Mouse (Mus musculus): ENCODE measurements around the gene Mpv17l2.

The Mpv17l2 gene

DNA sequence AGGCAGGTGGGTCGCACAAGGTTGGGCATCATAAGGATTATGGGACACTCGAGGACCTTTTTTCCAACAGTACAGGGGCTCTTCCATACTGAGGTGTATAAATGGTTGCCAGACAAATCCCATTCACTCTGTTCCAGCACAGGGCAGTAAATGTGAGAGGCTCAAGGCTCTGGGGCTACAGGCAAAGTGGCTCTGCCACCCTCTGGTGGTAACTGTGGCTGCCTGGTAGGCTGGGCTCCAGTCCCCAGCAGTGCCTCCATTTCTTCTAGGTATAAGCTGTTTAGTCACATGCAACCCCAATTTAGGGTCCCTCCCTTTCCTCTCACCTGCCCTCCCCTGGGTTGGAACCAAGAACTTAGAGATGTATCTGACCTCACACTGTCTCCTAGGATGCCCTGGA, 34.6 kb upstream of the Mpv17l2 start:
- no peaks in the 10 kb centered on the region for H3K9me3 ChIP-seq (ENCODE audit: low read length)
- no peak overlapping the region for H3K4me3 ChIP-seq (replicated peaks; ENCODE audit: low read length)
- no peaks in the 10 kb centered on the region for H3K36me3 ChIP-seq (ENCODE audit: insufficient read depth, low read length)
- peaks cover 59% of the 10 kb centered on the region for H3K4me1 ChIP-seq (replicated peaks; ENCODE audit: low read depth, low read length)
- no peak for TF ChIP-seq POU5F1 (IDR thresholded peaks at IDR 0.05; ENCODE audit: borderline replicate concordance, low read length)
- TF ChIP-seq NANOG (IDR thresholded peaks at IDR 0.05; ENCODE audit: borderline replicate concordance, low read length), result no peak
- no peak for TF ChIP-seq CTCF (conservative IDR thresholded peaks at IDR 0.05; ENCODE audit: low read length)
- H3K27me3 ChIP-seq (ENCODE audit: insufficient read depth, low read length), result peaks cover 53% of the 10 kb centered on the region

- Histone ChIP-seq H3K9me3 (ENCODE audit: low read length) (no peaks in the 10 kb centered on the region), H3K4me1 (replicated peaks; ENCODE audit: low read depth, low read length) (peaks cover 53% of the 10 kb centered on the region), H3K36me3 (ENCODE audit: insufficient read depth, low read length) (peaks cover 6% of the 10 kb centered on the region; the same call in 1 of the 2 replicates), H3K4me3 (replicated peaks; ENCODE audit: low read length) (no peak overlapping the region), H3K27me3 (ENCODE audit: insufficient read depth, low read length) (peaks cover 43% of the 10 kb centered on the region)
- TF ChIP-seq NANOG (IDR thresholded peaks at IDR 0.05; ENCODE audit: borderline replicate concordance, low read length) (no peak), POU5F1 (IDR thresholded peaks at IDR 0.05; ENCODE audit: borderline replicate concordance, low read length) (no peak), CTCF (conservative IDR thresholded peaks at IDR 0.05; ENCODE audit: low read length) (no peak)
Measured at GRCm38 (mm10) chr8:70794215-70794614, 33.5 kb upstream of the Mpv17l2 start.

DNA sequence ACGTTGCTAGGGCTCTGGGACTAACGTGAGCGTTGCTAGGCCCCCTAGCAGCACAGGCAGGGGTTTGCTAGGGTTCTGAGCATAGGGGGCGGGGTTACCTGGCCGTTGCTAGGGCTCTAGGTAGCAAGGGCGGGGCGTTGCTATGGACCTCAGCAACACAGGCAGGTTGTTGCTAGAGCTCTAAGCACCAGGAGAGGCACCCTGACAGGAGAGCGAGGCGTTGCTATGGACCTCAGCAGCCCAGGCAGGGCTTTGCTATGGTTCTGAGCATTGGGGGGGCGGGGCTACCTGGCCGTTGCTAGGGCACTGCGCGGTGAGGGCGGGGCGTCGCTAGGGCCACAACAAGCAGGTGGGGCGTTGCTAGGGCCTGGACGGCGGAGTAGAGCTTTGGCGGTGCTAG, 32.0 kb upstream of the Mpv17l2 start:
- TF ChIP-seq CTCF (conservative IDR thresholded peaks at IDR 0.05; ENCODE audit: low read length), result no peak
- no peak for TF ChIP-seq NANOG (IDR thresholded peaks at IDR 0.05; ENCODE audit: borderline replicate concordance, low read length)
- no peak for TF ChIP-seq POU5F1 (IDR thresholded peaks at IDR 0.05; ENCODE audit: borderline replicate concordance, low read length)
- H3K9me3 ChIP-seq (ENCODE audit: low read length), result no peaks in the 10 kb centered on the region
- H3K27me3 ChIP-seq (ENCODE audit: insufficient read depth, low read length), result peaks cover 29% of the 10 kb centered on the region

GRCm38 (mm10) chr8:70791975-70792691, 31.4 kb upstream of the Mpv17l2 start:
- Histone ChIP-seq H3K4me1 (replicated peaks; ENCODE audit: low read depth, low read length) (peaks cover 56% of the 10 kb centered on the region), H3K9me3 (ENCODE audit: low read length) (no peaks in the 10 kb centered on the region), H3K27me3 (ENCODE audit: insufficient read depth, low read length) (peaks cover 27% of the 10 kb centered on the region), H3K36me3 (ENCODE audit: insufficient read depth, low read length) (peaks cover 18% of the 10 kb centered on the region), H3K4me3 (replicated peaks; ENCODE audit: low read length) (peak overlapping the region; percentile 89)
- TF ChIP-seq NANOG (IDR thresholded peaks at IDR 0.05; ENCODE audit: borderline replicate concordance, low read length) (no peak), POU5F1 (IDR thresholded peaks at IDR 0.05; ENCODE audit: borderline replicate concordance, low read length) (no peak), CTCF (conservative IDR thresholded peaks at IDR 0.05; ENCODE audit: low read length) (no peak)

More for the DNA sequence above, 32.0 kb upstream of the Mpv17l2 start:
- Histone ChIP-seq H3K4me3 (replicated peaks; ENCODE audit: low read length) (peak overlapping the region; percentile 89), H3K4me1 (replicated peaks; ENCODE audit: low read depth, low read length) (peaks cover 52% of the 10 kb centered on the region), H3K36me3 (ENCODE audit: insufficient read depth, low read length) (peaks cover 14% of the 10 kb centered on the region; the same call in 1 of the 2 replicates)

DNA sequence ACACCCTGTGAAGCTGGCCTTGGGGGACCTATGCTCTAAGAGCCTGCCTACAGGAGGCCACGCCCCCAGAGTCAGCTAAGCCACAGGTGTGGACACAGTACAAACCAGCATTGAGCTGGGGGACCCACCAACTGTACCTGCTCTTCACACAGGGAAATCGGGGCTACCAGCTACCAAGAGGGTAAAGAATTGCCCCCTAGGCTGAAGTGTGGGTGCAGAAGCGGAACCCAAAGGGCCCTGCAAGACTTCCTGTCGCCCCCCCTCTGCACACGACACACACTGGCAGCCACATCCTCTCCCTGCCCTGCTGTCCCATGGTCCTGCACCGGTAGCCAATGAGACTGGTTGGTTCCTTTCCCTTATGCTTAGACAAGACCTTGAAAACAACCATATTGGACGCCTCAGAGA, 30.6 kb upstream of the Mpv17l2 start:
- TF ChIP-seq NANOG (IDR thresholded peaks at IDR 0.05; ENCODE audit: borderline replicate concordance, low read length) (no peak), CTCF (conservative IDR thresholded peaks at IDR 0.05; ENCODE audit: low read length) (no peak), POU5F1 (IDR thresholded peaks at IDR 0.05; ENCODE audit: borderline replicate concordance, low read length) (no peak)
- H3K4me3 ChIP-seq (replicated peaks; ENCODE audit: low read length), result peak overlapping the region; percentile 89

DNA sequence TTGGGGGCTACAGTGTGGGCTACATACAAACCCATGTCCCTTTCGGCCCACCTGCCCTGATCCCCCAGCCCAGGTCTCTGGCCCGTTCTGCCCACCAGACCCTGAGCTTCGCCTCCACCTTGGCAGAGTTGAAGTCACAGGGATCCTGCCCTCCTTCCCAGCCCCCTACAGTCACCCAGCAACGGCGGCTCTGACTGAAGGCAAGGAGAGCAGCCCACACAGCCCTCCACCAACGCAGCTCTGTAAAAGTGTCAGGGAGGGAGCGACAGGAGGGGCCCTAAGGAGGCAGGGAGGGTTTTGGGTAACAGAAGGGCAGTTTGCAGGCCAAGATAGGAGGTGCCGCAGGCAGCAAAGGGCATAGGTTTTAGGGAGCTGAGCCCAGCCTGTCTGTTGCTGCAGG, 30.1 kb upstream of the Mpv17l2 start:
- TF ChIP-seq NANOG (IDR thresholded peaks at IDR 0.05; ENCODE audit: borderline replicate concordance, low read length) (no peak), POU5F1 (IDR thresholded peaks at IDR 0.05; ENCODE audit: borderline replicate concordance, low read length) (no peak), CTCF (conservative IDR thresholded peaks at IDR 0.05; ENCODE audit: low read length) (no peak)
- Histone ChIP-seq H3K4me1 (replicated peaks; ENCODE audit: low read depth, low read length) (peaks cover 62% of the 10 kb centered on the region), H3K36me3 (ENCODE audit: insufficient read depth, low read length) (peaks cover 30% of the 10 kb centered on the region), H3K27me3 (ENCODE audit: insufficient read depth, low read length) (peaks cover 20% of the 10 kb centered on the region), H3K4me3 (replicated peaks; ENCODE audit: low read length) (peak overlapping the region; percentile 89; the same call in 1 of the 2 replicates), H3K9me3 (ENCODE audit: low read length) (no peaks in the 10 kb centered on the region)

More for the DNA sequence above, 30.6 kb upstream of the Mpv17l2 start:
- no peaks in the 10 kb centered on the region for H3K9me3 ChIP-seq (ENCODE audit: low read length)
- peaks cover 62% of the 10 kb centered on the region for H3K4me1 ChIP-seq (replicated peaks; ENCODE audit: low read depth, low read length)
- H3K27me3 ChIP-seq (ENCODE audit: insufficient read depth, low read length), result peaks cover 24% of the 10 kb centered on the region
- H3K36me3 ChIP-seq (ENCODE audit: insufficient read depth, low read length), result peaks cover 26% of the 10 kb centered on the region

GRCm38 (mm10) chr8:70789046-70789445, 28.3 kb upstream of the Mpv17l2 start:
- Histone ChIP-seq H3K4me1 (replicated peaks; ENCODE audit: low read depth, low read length) (peaks cover 79% of the 10 kb centered on the region), H3K27me3 (ENCODE audit: insufficient read depth, low read length) (peaks cover 5% of the 10 kb centered on the region), H3K36me3 (ENCODE audit: insufficient read depth, low read length) (peaks cover 48% of the 10 kb centered on the region), H3K9me3 (ENCODE audit: low read length) (no peaks in the 10 kb centered on the region), H3K4me3 (replicated peaks; ENCODE audit: low read length) (peak overlapping the region; percentile 66; the same call in 1 of the 2 replicates)
- TF ChIP-seq CTCF (conservative IDR thresholded peaks at IDR 0.05; ENCODE audit: low read length) (no peak), NANOG (IDR thresholded peaks at IDR 0.05; ENCODE audit: borderline replicate concordance, low read length) (no peak), POU5F1 (IDR thresholded peaks at IDR 0.05; ENCODE audit: borderline replicate concordance, low read length) (no peak)

GRCm38 (mm10) chr8:70787941-70788667, 27.4 kb upstream of the Mpv17l2 start:
- Histone ChIP-seq H3K4me3 (replicated peaks; ENCODE audit: low read length) (peak overlapping the region; percentile 66), H3K4me1 (replicated peaks; ENCODE audit: low read depth, low read length) (peaks cover 77% of the 10 kb centered on the region), H3K36me3 (ENCODE audit: insufficient read depth, low read length) (peaks cover 58% of the 10 kb centered on the region), H3K9me3 (ENCODE audit: low read length) (no peaks in the 10 kb centered on the region), H3K27me3 (ENCODE audit: insufficient read depth, low read length) (no peaks in the 10 kb centered on the region; the same call in 1 of the 2 replicates)
- no peak for TF ChIP-seq NANOG (IDR thresholded peaks at IDR 0.05; ENCODE audit: borderline replicate concordance, low read length)
- no peak for TF ChIP-seq POU5F1 (IDR thresholded peaks at IDR 0.05; ENCODE audit: borderline replicate concordance, low read length)
- no peak for TF ChIP-seq CTCF (conservative IDR thresholded peaks at IDR 0.05; ENCODE audit: low read length)

All from E14TG2a.4 (cell line).